Mouse (Mus musculus): ENCODE measurements around the gene Pou2af1.

Pou2af1 gene

GRCm38 (mm10) chr9:51213023-51213728 is at the start of gene Pou2af1:
Gene Pou2af1 (plus strand): TSS chr9:51213708.
- in situ Hi-C loops (cut with MboI; ENCODE audit: low sequenced_read_pairs) = no loop called here

- in situ Hi-C loops (cut with MboI; ENCODE audit: low sequenced_read_pairs) = no loop called here
Measured at GRCm38 (mm10) chr9:51163989-51164388, 49.5 kb upstream of the Pou2af1 start.

- in situ Hi-C loops (cut with MboI; ENCODE audit: low sequenced_read_pairs) = no loop called here
Measured at GRCm38 (mm10) chr9:51165312-51166180, 48.0 kb upstream of the Pou2af1 start, which contains the start of gene Gm32742. Gene Gm32742 (minus strand): TSS chr9:51165517.

- in situ Hi-C loops (cut with MboI; ENCODE audit: low sequenced_read_pairs) = no loop called here
Measured at GRCm38 (mm10) chr9:51167954-51168353, 45.6 kb upstream of the Pou2af1 start.

- in situ Hi-C loops (cut with MboI; ENCODE audit: low sequenced_read_pairs) = no loop called here
Measured at GRCm38 (mm10) chr9:51168698-51169097, 44.8 kb upstream of the Pou2af1 start.

- in situ Hi-C loops (cut with MboI; ENCODE audit: low sequenced_read_pairs) = no loop called here
Measured at GRCm38 (mm10) chr9:51169133-51169532, 44.4 kb upstream of the Pou2af1 start.

GRCm38 (mm10) chr9:51170298-51170697 is 43.2 kb upstream of the Pou2af1 start:
- in situ Hi-C loops (cut with MboI; ENCODE audit: low sequenced_read_pairs) = no loop called here

- in situ Hi-C loops (cut with MboI; ENCODE audit: low sequenced_read_pairs) = no loop called here
Measured at GRCm38 (mm10) chr9:51174890-51175464, 38.5 kb upstream of the Pou2af1 start.

- in situ Hi-C loops (cut with MboI; ENCODE audit: low sequenced_read_pairs) = no loop called here
Measured at GRCm38 (mm10) chr9:51175722-51176121, 37.8 kb upstream of the Pou2af1 start.

GRCm38 (mm10) chr9:51178297-51178696 is 35.2 kb upstream of the Pou2af1 start:
- in situ Hi-C loops (cut with MboI; ENCODE audit: low sequenced_read_pairs) = no loop called here

- in situ Hi-C loops (cut with MboI; ENCODE audit: low sequenced_read_pairs) = no loop called here
Measured at GRCm38 (mm10) chr9:51180621-51181020, 32.9 kb upstream of the Pou2af1 start.

- in situ Hi-C loops (cut with MboI; ENCODE audit: low sequenced_read_pairs) = no loop called here
Measured at GRCm38 (mm10) chr9:51182716-51183710, 30.5 kb upstream of the Pou2af1 start.

- in situ Hi-C loops (cut with MboI; ENCODE audit: low sequenced_read_pairs) = no loop called here
Measured at GRCm38 (mm10) chr9:51185386-51185785, 28.1 kb upstream of the Pou2af1 start.

GRCm38 (mm10) chr9:51185871-51186270 is 27.6 kb upstream of the Pou2af1 start:
- in situ Hi-C loops (cut with MboI; ENCODE audit: low sequenced_read_pairs) = no loop called here

- in situ Hi-C loops (cut with MboI; ENCODE audit: low sequenced_read_pairs) = no loop called here
Measured at GRCm38 (mm10) chr9:51190655-51191054, 22.9 kb upstream of the Pou2af1 start.

GRCm38 (mm10) chr9:51194790-51195189 is 18.7 kb upstream of the Pou2af1 start:
- in situ Hi-C loops (cut with MboI; ENCODE audit: low sequenced_read_pairs) = no loop called here

GRCm38 (mm10) chr9:51208974-51209332 is 4.6 kb upstream of the Pou2af1 start:
- in situ Hi-C loops (cut with MboI; ENCODE audit: low sequenced_read_pairs) = no loop called here

- in situ Hi-C loops (cut with MboI; ENCODE audit: low sequenced_read_pairs) = no loop called here
Measured at GRCm38 (mm10) chr9:51211191-51211590, 2.3 kb upstream of the Pou2af1 start.

- in situ Hi-C loops (cut with MboI; ENCODE audit: low sequenced_read_pairs) = no loop called here
Measured at GRCm38 (mm10) chr9:51213729-51214237, 275 bp downstream of the Pou2af1 start.

GRCm38 (mm10) chr9:51215311-51215710 is 1.8 kb downstream of the Pou2af1 start:
- in situ Hi-C loops (cut with MboI; ENCODE audit: low sequenced_read_pairs) = no loop called here
